Mouse (Mus musculus): ENCODE data around the gene Lifr.

- TF ChIP-seq GATA1 (IDR thresholded peaks at IDR 0.05; ENCODE audit: borderline replicate concordance, low read length) (no peak), FLI1 (IDR thresholded peaks at IDR 0.05; ENCODE audit: low read length) (no peak)
Measured at GRCm38 (mm10) chr15:7132741-7133140, 42.3 kb downstream of the Lifr start.

Data from megakaryocyte, embryonic 14.5 days (primary cell).